Mouse (Mus musculus): ENCODE measurements around the gene Bach1. TPM values are rescaled to one million over a fixed set of nuclear protein-coding genes. Genes with fewer than 3 reads are reported as not detected.
A peak's percentile ranks its signal among the peaks of the same experiment; 100 is the strongest.

Bach1 gene
- total RNA-seq, 2 experiments from 2014 or later, result 10.9 to 12.6 TPM

DNA sequence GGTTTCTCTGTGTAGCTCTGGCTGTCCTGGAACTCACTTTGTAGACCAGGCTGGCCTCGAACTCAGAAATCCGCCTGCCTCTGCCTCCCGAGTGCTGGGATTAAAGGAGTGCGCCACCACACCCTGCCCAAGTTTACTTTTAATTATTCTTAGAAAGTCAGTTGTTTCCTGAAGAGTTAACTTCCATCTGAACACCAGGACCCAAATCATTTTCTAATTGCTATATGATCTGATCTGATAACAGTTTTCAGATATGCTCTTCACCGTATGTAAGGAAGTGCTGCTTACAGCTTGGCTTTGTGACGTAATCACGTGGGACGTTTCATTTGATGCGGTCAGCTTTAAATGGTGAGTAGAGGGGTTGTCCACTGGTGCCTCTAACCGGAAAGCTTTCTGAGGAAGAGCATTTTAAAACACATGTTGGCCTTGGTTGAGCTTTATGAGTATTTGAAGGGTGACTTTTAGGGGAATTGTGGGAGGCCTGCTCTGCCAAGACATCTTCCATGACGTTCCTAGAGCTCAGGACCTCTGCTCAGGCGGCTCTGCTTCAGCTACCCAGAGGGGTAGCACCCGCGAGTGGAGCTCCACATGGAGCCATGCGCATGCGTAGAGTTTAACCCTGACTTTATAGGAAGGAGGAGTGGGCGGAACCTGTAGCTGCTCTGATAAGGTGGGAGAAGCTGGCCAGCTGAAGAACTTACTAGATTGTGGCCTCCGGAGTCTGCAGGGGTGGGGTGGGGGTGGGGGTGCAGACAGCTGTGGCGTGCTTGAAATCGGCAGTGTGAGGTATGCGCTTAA, 39.3 kb downstream of the Bach1 start:
- DNase-seq (ENCODE audit: low spot score in 2 of 2), result no peak

GRCm38 (mm10) chr16:87741034-87741715, 42.4 kb downstream of the Bach1 start:
- DNase-seq (ENCODE audit: low spot score in 2 of 2), result no peak

DNA sequence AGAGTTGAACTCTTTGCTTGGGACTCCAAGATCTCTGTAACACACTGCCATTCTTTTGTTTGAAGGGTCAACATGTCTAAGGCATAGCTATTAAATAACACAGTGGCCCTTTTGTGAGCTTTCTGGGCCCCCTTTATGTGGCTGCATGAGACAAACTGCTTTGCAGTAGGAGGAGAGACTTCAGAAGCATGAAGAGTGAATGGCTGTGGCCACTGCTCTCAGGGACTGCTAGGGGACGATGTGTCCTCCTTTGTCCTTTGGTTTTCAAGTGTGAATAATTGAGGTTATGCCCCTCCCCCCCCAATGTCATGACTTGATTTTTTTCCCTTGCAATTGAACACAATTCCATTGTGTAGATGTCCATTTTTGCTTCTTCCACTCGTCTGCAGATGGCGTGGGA, 44.9 kb downstream of the Bach1 start:
- DNase-seq (ENCODE audit: low spot score in 2 of 2), result no peak

GRCm38 (mm10) chr16:87744338-87744737, 45.6 kb downstream of the Bach1 start:
- DNase-seq (ENCODE audit: low spot score in 2 of 2), result no peak

DNA sequence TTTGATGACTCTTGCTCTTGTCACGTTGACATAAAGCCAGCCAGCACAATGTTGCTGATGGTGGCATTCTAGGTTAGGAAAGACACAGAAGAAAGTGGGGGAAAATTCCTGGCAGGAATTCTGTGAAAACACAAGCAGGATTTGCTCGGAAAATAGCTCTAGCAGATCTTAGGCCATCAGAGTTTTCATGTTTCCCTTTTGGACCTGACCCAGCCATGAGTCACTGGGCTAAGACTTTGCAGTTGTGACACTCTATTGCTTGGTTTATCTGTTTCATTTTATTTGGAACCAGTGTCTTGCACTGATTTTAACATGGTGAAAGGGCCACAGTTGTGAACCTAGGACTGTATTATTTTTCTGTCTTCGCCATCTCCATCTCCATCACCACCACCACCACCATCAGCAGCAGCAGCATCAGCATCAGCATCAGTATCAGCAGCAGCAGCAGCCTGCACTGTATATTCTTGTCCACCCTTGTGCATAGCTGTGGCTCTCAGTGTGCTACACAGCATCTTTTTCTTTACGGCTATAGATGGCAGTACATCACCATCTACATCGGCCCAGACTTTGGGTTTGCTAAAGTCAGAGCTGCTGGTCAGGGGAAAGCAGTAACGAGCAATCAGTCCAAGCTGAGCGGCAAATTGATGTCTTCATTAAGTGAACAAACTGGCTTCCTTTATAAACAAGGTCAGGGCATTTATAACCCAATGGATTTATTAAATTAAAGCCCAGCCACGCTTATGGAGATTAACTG, 46.6 kb downstream of the Bach1 start:
- no peak for DNase-seq (ENCODE audit: low spot score in 2 of 2)

DNA sequence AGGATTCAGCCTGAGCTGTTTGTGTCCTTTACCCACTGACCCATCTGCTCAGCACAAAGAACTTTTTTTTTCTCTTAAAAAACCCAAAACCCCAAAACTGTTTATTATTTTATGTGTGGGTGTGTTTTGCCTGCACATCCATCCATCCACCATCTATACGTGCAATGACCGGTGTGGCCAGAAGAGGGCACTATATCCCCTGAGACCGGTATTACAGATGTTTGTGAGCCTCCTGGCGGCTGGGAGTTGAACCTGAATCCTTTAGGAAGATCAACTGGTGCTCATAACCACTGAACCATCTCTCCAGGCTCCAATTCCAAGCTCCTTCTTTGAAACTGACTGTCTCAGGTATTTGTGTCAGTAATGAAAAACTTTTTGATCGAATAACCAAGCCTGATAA, 48.0 kb downstream of the Bach1 start:
- peak; percentile 46 to 55 for DNase-seq (ENCODE audit: low spot score in 2 of 2)

GRCm38 (mm10) chr16:87751243-87751642, 52.5 kb downstream of the Bach1 start:
- no peak for DNase-seq (ENCODE audit: low spot score in 2 of 2)

- no peak for DNase-seq (ENCODE audit: low spot score in 2 of 2)
Measured at GRCm38 (mm10) chr16:87752482-87752881, 53.7 kb downstream of the Bach1 start.

GRCm38 (mm10) chr16:87754858-87755257, 56.1 kb downstream of the Bach1 start:
- DNase-seq (ENCODE audit: low spot score in 2 of 2), result peak; percentile 64 to 73

DNA sequence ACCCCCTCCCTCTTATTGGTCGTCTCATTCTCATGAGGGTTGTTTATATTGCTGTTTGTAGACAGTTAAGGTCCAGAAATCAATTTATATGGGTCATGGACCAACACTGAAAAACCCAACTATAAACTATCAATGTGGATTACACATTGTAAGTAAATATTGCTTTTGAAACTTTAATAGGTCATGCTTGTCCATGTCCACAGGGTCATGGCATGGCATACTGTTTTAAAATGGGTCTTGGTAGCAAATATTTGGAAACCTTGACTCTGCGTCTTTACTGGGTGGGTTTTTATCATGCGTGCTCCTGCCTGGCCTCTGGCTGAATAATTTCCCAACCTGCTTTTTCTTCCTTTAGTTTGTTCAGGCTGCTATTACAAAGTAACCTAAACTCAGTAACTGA, 57.2 kb downstream of the Bach1 start:
- no peak for DNase-seq (ENCODE audit: low spot score in 2 of 2)

GRCm38 (mm10) chr16:87758016-87758415, 59.3 kb downstream of the Bach1 start:
- DNase-seq (ENCODE audit: low spot score in 2 of 2), result no peak

DNA sequence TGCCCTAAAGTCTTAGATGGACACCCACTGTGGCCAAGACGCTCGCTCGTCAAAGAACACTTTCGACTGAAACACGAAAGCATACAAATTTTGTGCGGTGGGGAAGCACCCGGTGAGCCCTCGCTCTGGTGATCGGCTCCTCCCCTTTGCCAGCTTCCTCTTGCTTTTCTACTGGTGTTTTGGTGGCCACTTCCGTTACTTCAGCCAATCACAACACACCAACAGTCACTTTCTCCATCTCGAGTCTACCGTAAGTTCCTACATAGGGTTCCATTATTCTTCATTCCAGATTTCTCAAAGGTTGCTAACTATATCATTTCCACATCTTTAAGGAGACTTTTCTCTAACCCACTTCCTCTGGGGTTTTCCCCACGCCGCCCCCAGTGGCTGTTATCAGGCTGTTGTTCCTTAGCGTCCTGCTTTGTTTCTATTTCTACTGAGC, 65.9 kb downstream of the Bach1 start:
- DNase-seq (ENCODE audit: low spot score in 2 of 2), result no peak

DNA sequence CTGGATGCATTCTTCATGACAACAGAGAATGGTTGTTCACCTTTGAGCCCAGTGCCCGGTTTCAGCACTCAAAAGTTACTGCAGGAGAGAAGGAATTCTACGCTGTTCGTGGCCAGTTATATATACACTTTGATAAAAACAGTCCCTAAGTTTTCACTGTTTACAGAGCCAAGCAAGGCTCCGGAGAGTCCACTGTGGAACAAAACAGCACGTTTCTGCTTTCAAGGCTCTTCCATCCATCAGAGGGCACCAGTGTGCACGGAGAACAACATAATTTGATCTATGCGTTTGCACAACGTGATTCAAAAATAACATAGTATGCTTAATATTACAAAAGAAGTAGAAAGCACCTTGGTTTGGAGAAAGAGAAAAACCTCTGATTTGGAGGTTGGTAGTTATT, 67.2 kb downstream of the Bach1 start:
- peak in 1 of 2 experiments; percentile 15 for DNase-seq (ENCODE audit: low spot score in 2 of 2)

DNA sequence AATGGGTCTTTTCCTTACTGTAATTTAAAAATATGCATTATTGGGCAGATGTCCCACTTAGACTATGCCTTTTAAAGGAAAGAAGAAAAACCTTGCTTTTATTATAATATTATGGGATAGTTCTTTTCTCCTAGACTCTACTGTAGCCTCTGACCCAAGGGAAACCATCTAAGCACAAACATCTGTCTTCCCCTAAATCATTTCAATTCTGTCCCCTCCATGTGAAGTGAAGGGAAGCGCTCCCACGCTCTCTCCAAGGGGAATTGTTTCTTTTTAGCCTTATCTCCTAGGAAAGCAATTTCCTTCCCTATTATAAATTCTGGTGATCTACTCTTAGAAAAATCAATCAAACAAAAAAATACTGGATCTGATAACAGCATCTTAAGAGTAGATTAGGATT, 71.8 kb downstream of the Bach1 start:
- DNase-seq (ENCODE audit: low spot score in 2 of 2), result no peak

GRCm38 (mm10) chr16:87771926-87772325, 73.2 kb downstream of the Bach1 start:
- DNase-seq (ENCODE audit: low spot score in 2 of 2), result no peak

DNA sequence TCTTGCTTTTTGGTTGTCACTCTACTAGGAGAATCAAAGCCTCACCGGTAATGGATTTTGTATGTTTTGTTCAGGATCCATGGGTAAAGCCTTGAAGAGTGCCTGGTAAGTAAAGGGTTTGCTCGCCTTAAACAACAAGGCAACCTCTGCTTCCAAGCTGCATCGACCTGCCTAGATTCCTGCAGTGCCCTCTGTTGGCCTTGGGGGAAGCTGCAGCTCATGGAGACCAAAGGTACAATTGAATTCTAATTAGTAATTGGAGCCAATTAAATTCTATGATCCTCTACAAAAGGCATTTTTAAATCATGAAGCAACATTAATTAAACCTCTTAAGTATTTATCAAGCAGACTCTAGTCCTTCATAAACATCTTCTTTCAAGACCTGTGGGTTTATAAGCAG, 75.7 kb downstream of the Bach1 start:
- DNase-seq (ENCODE audit: low spot score in 2 of 2), result peak in 1 of 2 experiments; percentile 29

GRCm38 (mm10) chr16:87777373-87777772, 78.6 kb downstream of the Bach1 start:
- DNase-seq (ENCODE audit: low spot score in 2 of 2), result no peak

GRCm38 (mm10) chr16:87781637-87782036, 82.9 kb downstream of the Bach1 start:
- DNase-seq (ENCODE audit: low spot score in 2 of 2), result no peak
